Mouse (Mus musculus) kidney, adult 2 months (tissue): ENCODE results near the gene Eif4g1.

ENCODE experiments used
- CTCF ChIP-seq: fragments of 200-500 bp; conservative IDR thresholded peaks from 2 replicates; pipeline ENCODE4 v1.5.1; 2011; ENCODE audit warnings: low read depth, mild to moderate bottlenecking, control low read depth, low read length, moderate library complexity, mixed read lengths; ENCODE audit not compliant: insufficient read depth, insufficient read length
- POLR2A ChIP-seq: fragments of 200-500 bp; IDR thresholded peaks from one replicate; pipeline ENCODE4 v1.6.1; 2011; ENCODE audit warnings: low read depth, low read length, control low read depth

DNA sequence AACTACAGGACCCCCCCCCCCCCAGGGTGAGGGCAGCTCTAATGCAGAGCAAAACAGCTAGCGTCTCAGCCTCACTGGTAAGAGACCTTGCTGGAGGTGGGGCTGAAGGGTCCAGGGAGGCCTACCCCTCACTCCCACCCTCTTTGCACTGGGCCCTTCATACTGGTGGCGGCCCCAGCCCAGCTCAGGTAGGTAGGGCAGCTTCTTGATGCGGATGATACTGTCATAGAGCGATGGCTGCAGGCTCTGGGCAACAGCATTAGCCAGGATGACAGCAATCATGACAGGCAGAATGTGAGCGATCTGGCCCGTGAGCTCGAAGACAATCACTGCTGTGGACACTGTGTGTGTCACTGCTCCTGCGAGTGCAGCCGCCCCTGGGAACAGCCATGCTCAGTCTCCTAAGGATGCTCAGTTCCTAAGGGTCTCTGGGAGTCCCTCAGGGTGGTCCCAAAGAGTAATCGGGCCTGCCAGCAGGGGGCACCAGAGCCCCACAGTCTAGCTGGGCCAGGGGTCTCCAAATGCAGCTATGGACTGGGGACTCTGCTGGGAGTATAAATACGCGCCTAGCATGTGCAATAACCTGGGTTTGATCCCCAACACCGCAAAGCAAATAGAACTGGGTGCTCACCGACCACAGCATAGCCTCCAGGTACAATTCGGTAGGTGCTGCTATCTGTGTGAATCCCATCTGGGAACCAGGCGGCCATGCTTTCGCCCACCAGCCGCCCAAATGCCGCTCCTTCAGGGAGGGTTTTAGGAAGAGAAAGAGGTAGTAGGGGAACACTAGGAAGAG lies 41.0 kb downstream of the Eif4g1 start:
- TF ChIP-seq POLR2A (no peak), CTCF (peak; percentile 45)
